Mouse (Mus musculus): Measurements from ENCODE around the gene Cd52. TPM values are rescaled to one million over a fixed set of nuclear protein-coding genes. Genes with fewer than 3 reads are reported as not detected.

Gene Cd52
- polyA plus RNA-seq, 1 experiment from 2014 or later, result 5.2 TPM

DNA sequence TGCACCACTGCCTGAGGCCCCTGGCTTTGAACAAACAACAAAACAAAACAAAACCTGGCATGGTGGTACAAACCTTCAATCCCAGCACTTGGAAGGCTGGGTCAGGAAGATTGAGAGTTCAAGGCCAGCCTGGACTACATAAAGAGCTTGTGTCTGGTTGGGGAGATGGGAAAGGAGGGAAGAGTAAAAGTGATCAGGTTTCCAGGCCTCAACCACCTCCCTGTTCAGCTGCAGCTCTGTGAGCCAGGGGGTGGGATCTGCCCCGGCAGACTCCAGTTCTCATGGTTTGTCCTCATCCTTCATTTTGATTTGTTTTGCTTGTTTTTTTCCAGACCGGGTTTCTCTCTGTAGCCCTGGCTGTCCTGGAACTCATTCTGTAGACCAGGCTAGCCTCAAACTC is 21.6 kb upstream of the Cd52 start:
- no peaks in the 10 kb centered on the region for H3K27me3 ChIP-seq (ENCODE audit: control insufficient read depth, insufficient read depth, low read length)

GRCm38 (mm10) chr4:134115215-134116144 is 20.6 kb upstream of the Cd52 start:
- no peak overlapping the region for H3K27ac ChIP-seq (replicated peaks; ENCODE audit: low read depth, low read length)
- no peak overlapping the region for H3K4me3 ChIP-seq (ENCODE audit: low read depth, low read length)
- no peak for DNase-seq (ENCODE audit: low spot score)
- H3K9me3 ChIP-seq (replicated peaks; ENCODE audit: control insufficient read depth, low read length), result no peaks in the 10 kb centered on the region
- no peak overlapping the region for H3K4me2 ChIP-seq (ENCODE audit: low read depth, low read length)
- no peaks in the 10 kb centered on the region; the same call in none of the 2 replicates for H3K4me1 ChIP-seq (ENCODE audit: control insufficient read depth, insufficient read depth, low read length)
- 83% methylated on average over 16 of the region's 16 CpGs for WGBS
- ATAC-seq (replicated peaks; ENCODE audit: insufficient number of reproducible peaks, low FRiP score, low TSS enrichment, low read depth), result no peak
- H3K27me3 ChIP-seq (ENCODE audit: control insufficient read depth, insufficient read depth, low read length), result no peaks in the 10 kb centered on the region
- H3K36me3 ChIP-seq (replicated peaks; ENCODE audit: control insufficient read depth, insufficient read depth, low read depth, low read length), result no peaks in the 10 kb centered on the region
- H3K9ac ChIP-seq (replicated peaks; ENCODE audit: low read length), result no peak overlapping the region

More for the DNA sequence above, 21.6 kb upstream of the Cd52 start:
- no peak overlapping the region for H3K4me2 ChIP-seq (ENCODE audit: low read depth, low read length)
- no peak overlapping the region for H3K4me3 ChIP-seq (ENCODE audit: low read depth, low read length)
- ATAC-seq (replicated peaks; ENCODE audit: insufficient number of reproducible peaks, low FRiP score, low TSS enrichment, low read depth) (no peak), DNase-seq (ENCODE audit: low spot score) (no peak)
- no peak overlapping the region for H3K27ac ChIP-seq (replicated peaks; ENCODE audit: low read depth, low read length)
- H3K4me1 ChIP-seq (ENCODE audit: control insufficient read depth, insufficient read depth, low read length), result no peaks in the 10 kb centered on the region; the same call in none of the 2 replicates
- no peaks in the 10 kb centered on the region for H3K9me3 ChIP-seq (replicated peaks; ENCODE audit: control insufficient read depth, low read length)
- 77% methylated on average over 2 of the region's 2 CpGs for WGBS
- H3K9ac ChIP-seq (replicated peaks; ENCODE audit: low read length), result no peak overlapping the region
- H3K36me3 ChIP-seq (replicated peaks; ENCODE audit: control insufficient read depth, insufficient read depth, low read depth, low read length), result no peaks in the 10 kb centered on the region

DNA sequence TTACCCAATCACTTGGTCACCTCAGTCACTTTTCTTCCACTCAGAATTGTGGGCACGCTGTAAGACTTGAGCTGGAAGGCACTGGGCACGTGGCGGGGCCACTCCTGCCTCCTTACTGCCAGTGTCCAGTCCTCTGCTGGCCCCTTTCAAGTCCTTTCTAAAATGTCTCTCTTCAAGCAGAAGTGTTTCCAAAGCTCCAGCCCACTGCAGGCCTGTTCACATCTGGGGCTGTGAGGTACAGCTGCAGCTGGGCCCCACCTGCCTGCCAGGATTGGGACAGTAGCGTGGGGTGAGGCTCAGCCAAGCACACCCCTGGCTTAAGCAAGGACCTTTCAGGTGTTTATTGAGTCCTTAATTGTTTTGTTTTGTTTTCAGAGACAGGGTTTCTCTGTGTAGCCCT is 19.2 kb upstream of the Cd52 start:
- H3K36me3 ChIP-seq (replicated peaks; ENCODE audit: control insufficient read depth, insufficient read depth, low read depth, low read length), result no peaks in the 10 kb centered on the region
- H3K9me3 ChIP-seq (replicated peaks; ENCODE audit: control insufficient read depth, low read length), result no peaks in the 10 kb centered on the region
- no peak for DNase-seq (ENCODE audit: low spot score)
- H3K9ac ChIP-seq (replicated peaks; ENCODE audit: low read length), result no peak overlapping the region
- 87% methylated on average over 4 of the region's 4 CpGs for whole genome bisulfite sequencing
- no peaks in the 10 kb centered on the region for H3K27me3 ChIP-seq (ENCODE audit: control insufficient read depth, insufficient read depth, low read length)
- H3K27ac ChIP-seq (replicated peaks; ENCODE audit: low read depth, low read length), result no peak overlapping the region
- no peak for ATAC-seq (replicated peaks; ENCODE audit: insufficient number of reproducible peaks, low FRiP score, low TSS enrichment, low read depth)
- no peaks in the 10 kb centered on the region; the same call in 1 of the 2 replicates for H3K4me1 ChIP-seq (ENCODE audit: control insufficient read depth, insufficient read depth, low read length)
- no peak overlapping the region for H3K4me2 ChIP-seq (ENCODE audit: low read depth, low read length)
- H3K4me3 ChIP-seq (ENCODE audit: low read depth, low read length), result no peak overlapping the region

- no peaks in the 10 kb centered on the region for H3K9me3 ChIP-seq (replicated peaks; ENCODE audit: control insufficient read depth, low read length)
- peak; percentile 18 for DNase-seq (ENCODE audit: low spot score)
- 60% methylated on average over 10 of the region's 10 CpGs for WGBS
- H3K27me3 ChIP-seq (ENCODE audit: control insufficient read depth, insufficient read depth, low read length), result no peaks in the 10 kb centered on the region
- 0 out of 2 replicates have a peak overlapping the region, but pooled peaks have one; percentile 3 for H3K9ac ChIP-seq (replicated peaks; ENCODE audit: low read length)
- H3K4me1 ChIP-seq (ENCODE audit: control insufficient read depth, insufficient read depth, low read length), result no peaks in the 10 kb centered on the region; the same call in 1 of the 2 replicates
- ATAC-seq (replicated peaks; ENCODE audit: insufficient number of reproducible peaks, low FRiP score, low TSS enrichment, low read depth), result no peak
- H3K4me2 ChIP-seq (ENCODE audit: low read depth, low read length), result no peak overlapping the region
- no peak overlapping the region for H3K27ac ChIP-seq (replicated peaks; ENCODE audit: low read depth, low read length)
- H3K36me3 ChIP-seq (replicated peaks; ENCODE audit: control insufficient read depth, insufficient read depth, low read depth, low read length), result no peaks in the 10 kb centered on the region
- H3K4me3 ChIP-seq (ENCODE audit: low read depth, low read length), result no peak overlapping the region
These were observed 18.6 kb upstream of the Cd52 start for GRCm38 (mm10) chr4:134113356-134113994.

GRCm38 (mm10) chr4:134112403-134112802 is 17.5 kb upstream of the Cd52 start:
- no peaks in the 10 kb centered on the region for H3K27me3 ChIP-seq (ENCODE audit: control insufficient read depth, insufficient read depth, low read length)
- H3K4me1 ChIP-seq (ENCODE audit: control insufficient read depth, insufficient read depth, low read length), result no peaks in the 10 kb centered on the region; the same call in 1 of the 2 replicates
- H3K36me3 ChIP-seq (replicated peaks; ENCODE audit: control insufficient read depth, insufficient read depth, low read depth, low read length), result no peaks in the 10 kb centered on the region
- H3K4me3 ChIP-seq (ENCODE audit: low read depth, low read length), result no peak overlapping the region
- H3K4me2 ChIP-seq (ENCODE audit: low read depth, low read length), result no peak overlapping the region
- DNase-seq (ENCODE audit: low spot score) (no peak), ATAC-seq (replicated peaks; ENCODE audit: insufficient number of reproducible peaks, low FRiP score, low TSS enrichment, low read depth) (no peak)
- 81% methylated on average over 6 of the region's 6 CpGs for WGBS
- H3K9ac ChIP-seq (replicated peaks; ENCODE audit: low read length), result no peak overlapping the region
- H3K9me3 ChIP-seq (replicated peaks; ENCODE audit: control insufficient read depth, low read length), result no peaks in the 10 kb centered on the region
- H3K27ac ChIP-seq (replicated peaks; ENCODE audit: low read depth, low read length), result no peak overlapping the region

DNA sequence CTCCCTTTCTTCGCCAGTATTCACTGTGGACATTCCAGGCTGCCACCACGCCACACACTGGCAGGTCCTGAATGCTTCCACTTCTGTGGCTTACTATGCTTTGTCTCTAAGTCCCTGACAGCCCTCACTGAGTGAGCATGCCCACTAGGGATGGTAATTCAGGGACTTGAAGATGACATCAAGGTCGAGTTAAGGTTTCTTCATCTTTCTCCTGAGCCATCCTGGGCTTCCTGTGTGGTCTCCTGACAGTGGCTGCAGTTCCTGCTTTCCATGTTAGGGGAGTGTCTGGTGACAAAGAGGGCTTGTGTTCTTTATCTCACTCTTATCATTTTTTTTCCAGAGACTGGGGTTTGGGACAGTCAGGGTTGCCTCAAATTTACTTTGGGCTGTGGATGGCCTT is 15.8 kb upstream of the Cd52 start:
- H3K4me2 ChIP-seq (ENCODE audit: low read depth, low read length), result no peak overlapping the region
- H3K36me3 ChIP-seq (replicated peaks; ENCODE audit: control insufficient read depth, insufficient read depth, low read depth, low read length), result no peaks in the 10 kb centered on the region
- H3K4me3 ChIP-seq (ENCODE audit: low read depth, low read length), result no peak overlapping the region
- H3K9me3 ChIP-seq (replicated peaks; ENCODE audit: control insufficient read depth, low read length), result no peaks in the 10 kb centered on the region
- WGBS, result 40% methylated on average over 3 of the region's 3 CpGs
- ATAC-seq (replicated peaks; ENCODE audit: insufficient number of reproducible peaks, low FRiP score, low TSS enrichment, low read depth) (no peak), DNase-seq (ENCODE audit: low spot score) (no peak)
- no peaks in the 10 kb centered on the region; the same call in 1 of the 2 replicates for H3K4me1 ChIP-seq (ENCODE audit: control insufficient read depth, insufficient read depth, low read length)
- H3K9ac ChIP-seq (replicated peaks; ENCODE audit: low read length), result no peak overlapping the region
- H3K27me3 ChIP-seq (ENCODE audit: control insufficient read depth, insufficient read depth, low read length), result no peaks in the 10 kb centered on the region
- no peak overlapping the region for H3K27ac ChIP-seq (replicated peaks; ENCODE audit: low read depth, low read length)

DNA sequence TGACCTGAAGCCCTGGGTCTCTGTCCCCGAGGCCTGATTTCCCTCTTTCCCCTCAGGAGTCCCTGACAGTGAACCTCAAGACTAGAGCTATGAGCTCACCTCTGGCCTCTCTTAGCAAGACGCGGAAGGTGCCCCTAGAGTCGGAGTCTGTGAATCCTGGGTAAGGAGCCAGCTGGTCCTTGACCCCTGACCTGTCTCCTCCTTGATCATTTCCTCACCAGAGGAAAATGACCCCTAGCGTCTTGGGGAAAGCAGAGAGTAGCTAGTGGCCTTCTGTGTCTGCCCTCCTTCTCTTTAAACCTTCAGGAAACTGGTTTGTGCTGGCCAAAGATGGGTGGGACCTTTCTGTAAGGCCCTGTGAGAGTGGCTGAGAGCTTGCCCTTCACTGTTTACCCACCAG is 13.3 kb upstream of the Cd52 start:
- ATAC-seq (replicated peaks; ENCODE audit: insufficient number of reproducible peaks, low FRiP score, low TSS enrichment, low read depth) (no peak), DNase-seq (ENCODE audit: low spot score) (no peak)
- no peaks in the 10 kb centered on the region for H3K9me3 ChIP-seq (replicated peaks; ENCODE audit: control insufficient read depth, low read length)
- no peaks in the 10 kb centered on the region; the same call in 1 of the 2 replicates for H3K4me1 ChIP-seq (ENCODE audit: control insufficient read depth, insufficient read depth, low read length)
- 32% methylated on average over 5 of the region's 5 CpGs for WGBS
- no peak overlapping the region for H3K4me2 ChIP-seq (ENCODE audit: low read depth, low read length)
- H3K27ac ChIP-seq (replicated peaks; ENCODE audit: low read depth, low read length), result no peak overlapping the region
- no peak overlapping the region for H3K9ac ChIP-seq (replicated peaks; ENCODE audit: low read length)
- no peaks in the 10 kb centered on the region for H3K27me3 ChIP-seq (ENCODE audit: control insufficient read depth, insufficient read depth, low read length)
- no peaks in the 10 kb centered on the region for H3K36me3 ChIP-seq (replicated peaks; ENCODE audit: control insufficient read depth, insufficient read depth, low read depth, low read length)
- no peak overlapping the region for H3K4me3 ChIP-seq (ENCODE audit: low read depth, low read length)

DNA sequence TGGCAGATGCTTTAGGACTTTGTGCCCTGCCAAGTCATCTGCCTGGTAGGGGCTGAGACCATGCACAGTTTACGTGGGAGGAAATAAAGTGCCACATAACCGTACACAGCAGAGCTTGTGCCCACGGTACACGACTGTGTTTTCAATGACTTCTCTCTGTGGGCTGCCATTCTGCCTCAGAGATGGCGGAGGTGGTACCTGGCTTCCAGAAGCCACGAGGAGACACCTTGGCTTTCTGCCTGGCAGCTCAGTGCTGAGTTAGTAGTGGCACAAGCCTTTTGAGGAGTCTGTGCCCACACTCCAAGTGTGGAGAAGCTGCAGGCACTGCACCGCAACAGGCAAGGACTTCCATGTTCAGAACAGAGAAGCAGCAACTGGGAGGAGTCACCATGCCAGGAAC is 12.8 kb upstream of the Cd52 start:
- Histone ChIP-seq H3K4me1 (ENCODE audit: control insufficient read depth, insufficient read depth, low read length) (no peaks in the 10 kb centered on the region), H3K9me3 (replicated peaks; ENCODE audit: control insufficient read depth, low read length) (no peaks in the 10 kb centered on the region), H3K27me3 (ENCODE audit: control insufficient read depth, insufficient read depth, low read length) (no peaks in the 10 kb centered on the region), H3K9ac (replicated peaks; ENCODE audit: low read length) (no peak overlapping the region), H3K27ac (replicated peaks; ENCODE audit: low read depth, low read length) (no peak overlapping the region), H3K36me3 (replicated peaks; ENCODE audit: control insufficient read depth, insufficient read depth, low read depth, low read length) (no peaks in the 10 kb centered on the region), H3K4me3 (ENCODE audit: low read depth, low read length) (no peak overlapping the region), H3K4me2 (ENCODE audit: low read depth, low read length) (no peak overlapping the region)
- no peak for DNase-seq (ENCODE audit: low spot score)
- no peak for ATAC-seq (replicated peaks; ENCODE audit: insufficient number of reproducible peaks, low FRiP score, low TSS enrichment, low read depth)
- 83% methylated on average over 7 of the region's 7 CpGs for WGBS
